Mouse (Mus musculus) bone marrow macrophage, adult 2 months (primary cell): ENCODE results near the gene Slc27a5. TPM values are rescaled to one million over a fixed set of nuclear protein-coding genes. Genes with fewer than 3 reads are reported as not detected.
A peak's percentile ranks its signal among the peaks of the same experiment; 100 is the strongest.

Source experiments
- H3K27ac ChIP-seq: 2 replicates; pipeline ENCODE4 v1.5.1; 2012; ENCODE audit warnings: low read depth, low read length; ENCODE audit not compliant: insufficient read depth
- H3K4me1 ChIP-seq: 2 replicates; pipeline ENCODE4 v1.6.1; 2012; ENCODE audit warnings: low read length; ENCODE audit not compliant: control insufficient read depth, insufficient read depth
- H3K4me3 ChIP-seq: 2 replicates; pipeline ENCODE4 v1.5.1; 2012; ENCODE audit warnings: mild to moderate bottlenecking, low read length, moderate library complexity; ENCODE audit not compliant: insufficient read depth
- CTCF ChIP-seq: IDR thresholded peaks from 2 replicates; pipeline ENCODE4 v1.5.1; 2012; ENCODE audit warnings: low read depth, mild to moderate bottlenecking, low read length, moderate library complexity
- POLR2A ChIP-seq: IDR thresholded peaks from 2 replicates; pipeline ENCODE4 v1.6.1; 2012; ENCODE audit warnings: mild to moderate bottlenecking, low read depth, low read length, borderline replicate concordance
- polyA plus RNA-seq: library from polyadenylated mRNA; stranded (reverse); fragments of >200 nt; gene quantifications from 2 replicates; pipeline ENCODE4 v1.2.4, GENCODE M21; 2012; ENCODE audit not compliant: missing spikeins, insufficient read depth, insufficient read length

The Slc27a5 gene
- polyA plus RNA-seq, 1 experiment = not detected

GRCm38 (mm10) chr7:13025511-13026112 lies 27.6 kb upstream of the Slc27a5 start:
- no peak for TF ChIP-seq POLR2A
- no peak for TF ChIP-seq CTCF
- H3K27ac ChIP-seq = no peak overlapping the region
- H3K4me1 ChIP-seq = peaks cover 13% of the 10 kb centered on the region
- H3K4me3 ChIP-seq = peak overlapping the region; percentile 77

- no peak for TF ChIP-seq CTCF
- TF ChIP-seq POLR2A = no peak
Observed at GRCm38 (mm10) chr7:13024805-13025204, 26.8 kb upstream of the Slc27a5 start.

DNA sequence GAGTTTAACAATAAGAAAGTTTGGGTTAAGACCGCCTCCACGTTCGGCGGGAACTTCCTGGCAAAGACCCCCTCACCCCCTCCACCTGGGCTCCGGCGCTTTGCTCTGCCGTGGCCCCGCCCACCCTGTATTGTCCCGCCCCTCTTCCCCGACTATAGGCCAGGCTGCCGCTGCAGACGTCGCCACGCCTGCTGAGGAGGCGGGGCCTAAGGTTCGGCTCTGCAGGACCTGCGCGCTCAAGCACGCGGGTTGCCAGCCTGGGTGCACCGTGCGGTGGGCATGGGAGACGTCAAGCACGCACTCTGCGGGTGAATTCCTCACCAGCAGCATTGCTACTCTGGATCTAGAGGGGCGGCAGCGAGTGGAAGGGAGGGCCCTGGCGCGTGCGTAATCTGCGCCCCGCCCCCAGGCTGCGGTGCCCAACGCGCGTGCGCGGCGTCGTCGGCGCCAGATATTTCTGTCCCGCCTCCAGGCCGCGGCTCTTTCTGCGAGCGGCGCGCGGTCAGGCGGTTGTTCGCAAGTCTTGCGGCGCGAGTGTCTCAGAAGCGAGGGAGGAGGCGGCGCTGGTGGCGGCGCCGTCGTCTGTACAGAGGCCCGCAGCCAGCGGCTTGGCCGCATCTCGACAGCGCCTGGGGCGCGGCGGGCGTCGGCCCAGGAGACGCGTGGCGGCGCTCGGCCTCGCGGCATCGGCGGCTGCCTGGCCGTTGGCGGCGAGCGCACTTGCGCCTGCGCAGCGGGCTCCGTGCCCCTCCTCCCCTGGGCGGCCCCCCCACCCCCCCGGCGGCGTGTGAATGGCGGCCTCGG lies 26.1 kb upstream of the Slc27a5 start:
- H3K4me3 ChIP-seq = peak overlapping the region; percentile 77
- peak overlapping the region; percentile 92 for H3K27ac ChIP-seq

More at GRCm38 (mm10) chr7:13024805-13025204, 26.8 kb upstream of the Slc27a5 start:
- Histone ChIP-seq H3K4me3 (peak overlapping the region; percentile 77), H3K4me1 (peaks cover 13% of the 10 kb centered on the region), H3K27ac (peak overlapping the region; percentile 92)

GRCm38 (mm10) chr7:13022773-13023535 lies 25.0 kb upstream of the Slc27a5 start:
- Histone ChIP-seq H3K27ac (peak overlapping the region; percentile 92), H3K4me1 (peaks cover 13% of the 10 kb centered on the region), H3K4me3 (peak overlapping the region; percentile 77)
- TF ChIP-seq CTCF = no peak
- TF ChIP-seq POLR2A = 0 out of 2 replicates have a peak, but pooled peaks have one; percentile 15

More for the DNA sequence above, 26.1 kb upstream of the Slc27a5 start:
- peaks cover 13% of the 10 kb centered on the region for H3K4me1 ChIP-seq
- no peak for TF ChIP-seq CTCF
- no peak for TF ChIP-seq POLR2A

GRCm38 (mm10) chr7:13015217-13015616 lies 17.2 kb upstream of the Slc27a5 start:
- Histone ChIP-seq H3K27ac (no peak overlapping the region), H3K4me3 (no peak overlapping the region), H3K4me1 (peaks cover 7% of the 10 kb centered on the region)
- no peak for TF ChIP-seq CTCF

DNA sequence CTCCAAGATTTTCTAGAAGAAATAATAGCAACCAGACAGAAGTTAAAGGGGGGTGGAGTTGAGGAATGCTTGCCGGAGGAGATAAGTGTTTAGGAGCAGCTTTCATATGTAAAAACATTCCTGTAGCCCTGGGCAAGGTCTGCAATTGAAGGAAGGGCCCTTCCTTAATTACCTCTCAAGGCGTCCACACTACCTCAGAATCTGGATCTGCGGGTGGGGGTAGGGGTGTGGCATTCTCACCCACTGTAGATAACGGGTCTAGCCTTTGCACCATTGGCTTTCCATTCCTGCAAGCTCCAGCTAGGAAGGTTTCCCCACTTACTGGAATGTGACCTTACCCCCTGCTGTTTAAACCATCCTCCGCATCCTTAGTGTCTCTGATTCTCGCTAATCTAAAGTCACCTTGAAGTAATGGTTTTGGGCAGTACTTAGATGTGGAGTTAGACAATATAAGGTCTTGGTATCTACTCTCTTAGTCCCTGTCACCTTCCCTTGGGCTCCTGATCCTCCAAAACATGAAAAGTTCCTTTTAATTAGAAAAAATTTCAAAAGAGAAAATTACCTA lies 16.4 kb upstream of the Slc27a5 start:
- no peak overlapping the region for H3K27ac ChIP-seq
- TF ChIP-seq CTCF = no peak
- no peak for TF ChIP-seq POLR2A
- peaks cover 7% of the 10 kb centered on the region for H3K4me1 ChIP-seq
- H3K4me3 ChIP-seq = no peak overlapping the region

DNA sequence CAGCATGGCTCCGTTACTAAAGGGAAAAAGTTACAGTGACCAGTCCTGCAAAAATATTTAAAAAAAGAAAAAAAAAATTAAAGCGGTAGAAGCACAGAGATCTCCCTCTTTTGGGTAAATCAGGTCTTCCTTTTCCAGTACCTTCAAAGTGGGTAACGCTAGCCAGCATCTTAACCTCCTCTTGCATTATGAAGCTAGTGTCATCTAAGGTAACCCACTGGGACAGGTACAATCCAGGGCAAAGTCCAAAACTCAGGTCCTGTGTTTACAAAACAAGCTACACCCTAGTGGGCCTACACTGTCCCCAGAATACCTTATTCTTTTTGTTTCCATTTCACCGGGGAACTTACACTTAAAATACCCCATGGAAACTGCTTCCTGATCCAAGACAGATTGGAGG lies 15.7 kb upstream of the Slc27a5 start:
- TF ChIP-seq CTCF = no peak
- TF ChIP-seq POLR2A = no peak
- Histone ChIP-seq H3K4me3 (no peak overlapping the region), H3K27ac (no peak overlapping the region), H3K4me1 (peaks cover 8% of the 10 kb centered on the region)

DNA sequence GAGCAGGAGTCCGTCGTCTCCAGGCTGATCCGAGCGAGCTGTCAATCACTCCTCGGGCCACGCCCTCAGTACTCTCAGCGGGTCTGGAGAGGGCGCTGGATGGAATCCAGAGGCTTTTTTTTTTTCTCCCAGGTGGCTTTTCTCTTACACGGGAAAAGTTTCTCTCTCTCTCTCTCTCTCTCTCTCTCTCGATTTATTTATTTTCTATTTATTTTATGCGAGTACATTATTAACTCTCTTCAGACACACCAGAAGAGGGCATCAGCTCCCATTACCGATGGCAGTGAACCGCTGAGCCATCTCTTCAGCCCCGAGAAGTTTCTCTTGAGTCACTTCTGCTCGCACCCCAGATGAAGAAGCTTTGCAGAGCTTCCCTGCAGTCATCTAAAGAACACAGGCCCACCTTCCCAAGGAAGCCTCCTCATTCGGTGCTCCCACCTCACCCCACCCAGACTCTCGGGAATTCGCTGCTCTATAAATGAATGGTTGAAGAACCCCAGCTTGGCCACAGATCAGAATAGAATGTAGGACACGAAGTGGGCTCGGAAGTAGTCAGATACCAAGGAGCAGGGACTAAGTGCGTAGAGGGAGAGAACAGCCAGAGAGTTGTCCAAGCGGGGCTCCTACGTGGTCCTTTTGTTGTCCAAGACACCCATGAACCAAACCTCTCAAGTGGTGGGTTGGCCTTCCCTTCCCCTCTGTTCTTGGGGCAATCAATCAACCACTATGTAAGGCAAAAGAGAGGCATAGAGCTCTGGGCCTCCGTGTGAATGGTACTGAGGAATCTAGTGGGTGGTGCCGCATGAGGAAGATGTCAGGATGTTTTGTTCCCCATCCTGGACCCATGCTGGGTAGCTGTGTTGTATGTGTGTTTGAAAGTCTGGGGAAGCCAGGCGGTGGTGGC lies 12.3 kb upstream of the Slc27a5 start, which contains the start of gene Zbtb45:
Gene Zbtb45, minus strand, starts transcription at position 30 of the 904 bp plus-strand sequence.
- peak within 1 kb of the TSS; percentile 94 for H3K4me3 ChIP-seq
- peaks cover 11% of the 10 kb centered on the region for H3K4me1 ChIP-seq
- TF ChIP-seq CTCF = no peak
- H3K27ac ChIP-seq = peak within 1 kb of the TSS; percentile 88
